Mouse (Mus musculus): Measurements from ENCODE around the gene Ptprs. TPM values are rescaled to one million over a fixed set of nuclear protein-coding genes. Genes with fewer than 3 reads are reported as not detected.
A peak's percentile ranks its signal among the peaks of the same experiment; 100 is the strongest.

Gene Ptprs
- total RNA-seq, 2 experiments from 2014 or later: 38.2 to 44.4 TPM

- intact Hi-C loops (cut with DNase I; ENCODE audit: low total_unique reads): no loop called here
- no peak for DNase-seq
Observed at GRCm38 (mm10) chr17:56401051-56401521, 75.2 kb downstream of the Ptprs start.

- intact Hi-C loops (cut with DNase I; ENCODE audit: low total_unique reads): no loop called here
Observed at GRCm38 (mm10) chr17:56400221-56400620, 76.1 kb downstream of the Ptprs start.

GRCm38 (mm10) chr17:56396051-56396450 lies 80.2 kb downstream of the Ptprs start:
- DNase-seq: no peak
- intact Hi-C loops (cut with DNase I; ENCODE audit: low total_unique reads): no loop called here

More at GRCm38 (mm10) chr17:56400221-56400620, 76.1 kb downstream of the Ptprs start:
- no peak for DNase-seq

GRCm38 (mm10) chr17:56393889-56394288 lies 82.4 kb downstream of the Ptprs start:
- no peak for DNase-seq
- intact Hi-C loops (cut with DNase I; ENCODE audit: low total_unique reads): no loop called here

GRCm38 (mm10) chr17:56393238-56393637 lies 83.0 kb downstream of the Ptprs start:
- intact Hi-C loops (cut with DNase I; ENCODE audit: low total_unique reads): no loop called here
- no peak for DNase-seq

- DNase-seq: no peak
- intact Hi-C loops (cut with DNase I; ENCODE audit: low total_unique reads): no loop called here
Observed at GRCm38 (mm10) chr17:56387612-56388011, 88.7 kb downstream of the Ptprs start.

GRCm38 (mm10) chr17:56384903-56385302 lies 91.4 kb downstream of the Ptprs start:
- no peak for DNase-seq
- intact Hi-C loops (cut with DNase I; ENCODE audit: low total_unique reads): no loop called here

- no peak for DNase-seq
- intact Hi-C loops (cut with DNase I; ENCODE audit: low total_unique reads): no loop called here
Observed at GRCm38 (mm10) chr17:56382997-56383396, 93.3 kb downstream of the Ptprs start.

- intact Hi-C loops (cut with DNase I; ENCODE audit: low total_unique reads): no loop called here
- DNase-seq: no peak
Observed at GRCm38 (mm10) chr17:56381183-56381582, 95.1 kb downstream of the Ptprs start.

- intact Hi-C loops (cut with DNase I; ENCODE audit: low total_unique reads): no loop called here
- DNase-seq: peak; percentile 44
Observed at GRCm38 (mm10) chr17:56380286-56380685, 96.0 kb downstream of the Ptprs start.

- no peak for DNase-seq
- intact Hi-C loops (cut with DNase I; ENCODE audit: low total_unique reads): no loop called here
Observed at GRCm38 (mm10) chr17:56379281-56379834, 96.9 kb downstream of the Ptprs start.

- intact Hi-C loops (cut with DNase I; ENCODE audit: low total_unique reads): no loop called here
- DNase-seq: no peak
Observed at GRCm38 (mm10) chr17:56374851-56375250, 101.4 kb downstream of the Ptprs start.

- intact Hi-C loops (cut with DNase I; ENCODE audit: low total_unique reads): no loop called here
- no peak for DNase-seq
Observed at GRCm38 (mm10) chr17:56373136-56374034, 102.9 kb downstream of the Ptprs start.

- DNase-seq: no peak
- intact Hi-C loops (cut with DNase I; ENCODE audit: low total_unique reads): no loop called here
Observed at GRCm38 (mm10) chr17:56372109-56372508, 104.2 kb downstream of the Ptprs start.

- no peak for DNase-seq
- intact Hi-C loops (cut with DNase I; ENCODE audit: low total_unique reads): no loop called here
Observed at GRCm38 (mm10) chr17:56371029-56371660, 105.1 kb downstream of the Ptprs start.

GRCm38 (mm10) chr17:56370090-56370489 lies 106.2 kb downstream of the Ptprs start:
- no peak for DNase-seq

GRCm38 (mm10) chr17:56368291-56368790 lies 107.9 kb downstream of the Ptprs start:
- intact Hi-C loops (cut with DNase I; ENCODE audit: low total_unique reads): no loop called here

More at GRCm38 (mm10) chr17:56370090-56370489, 106.2 kb downstream of the Ptprs start:
- intact Hi-C loops (cut with DNase I; ENCODE audit: low total_unique reads): no loop called here

GRCm38 (mm10) chr17:56365791-56366673 lies 110.3 kb downstream of the Ptprs start:
- no peak for DNase-seq
- intact Hi-C loops (cut with DNase I; ENCODE audit: low total_unique reads): no loop called here

More at GRCm38 (mm10) chr17:56368291-56368790, 107.9 kb downstream of the Ptprs start:
- no peak for DNase-seq

Measured in gastrocnemius, postnatal 14 days (tissue).